Mouse (Mus musculus) stomach, postnatal 0 days (tissue): ENCODE results near the gene Parp1.
"Not testable (repeated sequence)": the region's sequence is repeated elsewhere in the genome, so short reads cannot be mapped to it uniquely, and the experiment has no call there.

Source experiments
- CTCF ChIP-seq: IDR thresholded peaks from 2 replicates; pipeline ENCODE4 v1.5.1; 2016; ENCODE audit warnings: antibody characterized with exemption, low read depth, mild to moderate bottlenecking, moderate library complexity
- EP300 ChIP-seq: optimal IDR thresholded peaks from 2 replicates; pipeline ENCODE3; 2016; ENCODE audit warnings: antibody characterized with exemption

DNA sequence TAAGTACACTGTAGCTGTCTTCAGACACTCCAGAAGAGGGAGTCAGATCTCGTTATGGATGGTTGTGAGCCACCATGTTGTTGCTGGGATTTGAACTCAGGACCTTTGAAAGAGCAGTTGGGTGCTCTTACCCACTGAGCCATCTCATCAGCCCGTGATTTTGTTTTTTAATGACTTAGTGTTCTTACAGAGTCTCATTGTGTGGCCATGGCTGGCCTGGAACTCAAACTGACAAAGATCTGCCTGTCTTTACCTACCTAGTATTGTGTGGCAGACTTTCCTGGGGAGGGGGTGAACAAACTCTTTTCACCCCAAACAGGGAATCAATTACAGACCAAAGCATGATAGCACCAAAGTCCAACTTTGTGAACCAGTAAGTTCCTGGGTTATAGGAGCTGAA lies 69.1 kb downstream of the Parp1 start:
- not testable (repeated sequence) for TF ChIP-seq EP300, CTCF
